Mouse (Mus musculus): Measurements from ENCODE around the gene Dnaja3.

GRCm38 (mm10) chr16:4651624-4652023 lies 11.8 kb downstream of the Dnaja3 start:
- TF ChIP-seq POLR2A (IDR thresholded peaks at IDR 0.05; ENCODE audit: low read depth, low read length) (no peak), CTCF (IDR thresholded peaks at IDR 0.05; ENCODE audit: extremely low read depth, insufficient read length, insufficient replicate concordance, low read depth, low read length) (no peak)

All from small intestine, adult 2 months (tissue).